Mouse (Mus musculus) heart, embryonic 12.5 days (tissue): ENCODE measurements around the gene Ube2dnl1. TPM values are rescaled to one million over a fixed set of nuclear protein-coding genes. Genes with fewer than 3 reads are reported as not detected.

Experiments
- ATAC-seq: fragments of 200-750 bp; cut with Nextera tagmentation; 2 replicates; pipeline ENCODE4 v1.8.0; 2017; ENCODE audit warnings: moderate TSS enrichment, moderate library complexity; ENCODE audit not compliant: insufficient number of reproducible peaks, low FRiP score
- H3K27ac ChIP-seq: fragments of 300-500 bp; sonication (generic); 2 replicates; pipeline ENCODE4 v1.5.1; 2016; ENCODE audit warnings: mild to moderate bottlenecking, moderate library complexity; ENCODE audit not compliant: poor library complexity, severe bottlenecking
- H3K27me3 ChIP-seq: fragments of 300-500 bp; sonication (generic); replicated peaks from 2 replicates; pipeline ENCODE4 v1.6.1; 2016; ENCODE audit warnings: mild to moderate bottlenecking, moderate library complexity
- H3K36me3 ChIP-seq: fragments of 300-500 bp; sonication (generic); 2 replicates; pipeline ENCODE4 v1.6.1; 2016; ENCODE audit warnings: mild to moderate bottlenecking, moderate library complexity
- H3K4me1 ChIP-seq: fragments of 300-500 bp; sonication (generic); replicated peaks from 2 replicates; pipeline ENCODE4 v1.6.1; 2016; ENCODE audit warnings: mild to moderate bottlenecking
- H3K4me2 ChIP-seq: fragments of 300-500 bp; sonication (generic); 2 replicates; pipeline ENCODE4 v1.6.1; 2016; ENCODE audit warnings: mild to moderate bottlenecking, moderate library complexity
- H3K4me3 ChIP-seq: fragments of 300-500 bp; sonication (generic); 2 replicates; pipeline ENCODE4 v1.5.1; 2016; ENCODE audit warnings: mild to moderate bottlenecking
- H3K9ac ChIP-seq: fragments of 300-500 bp; sonication (generic); 2 replicates; pipeline ENCODE4 v1.6.1; 2016; ENCODE audit warnings: mild to moderate bottlenecking, moderate library complexity
- H3K9me3 ChIP-seq: fragments of 300-500 bp; sonication (generic); replicated peaks from 2 replicates; pipeline ENCODE4 v1.6.1; 2016; ENCODE audit warnings: mild to moderate bottlenecking, moderate library complexity
- WGBS: fragments of 180-500 bp; shearing (Covaris S2); methylation state at CpG from one replicate; pipeline ENCODE4 v1.1.7; 2016; 5-methylcytosine and 5-hydroxymethylcytosine counted together
- polyA plus RNA-seq: library from polyadenylated mRNA; unstranded; fragments of >200 nt; fragmentation: Nextera tagmentation; extraction: Ambion mirVana; gene quantifications from 2 replicates; pipeline ENCODE4 v1.2.1, GENCODE M21; 2016

Ube2dnl1 gene
- not detected in 2 replicates for polyA plus RNA-seq

GRCm38 (mm10) chrX:114904712-114905111 is at the start of gene Ube2dnl1:
TSS of gene Ube2dnl1 (plus strand) at chrX:114905012.
- Histone ChIP-seq H3K4me2 (no peak within 1 kb of the TSS), H3K4me3 (no peak within 1 kb of the TSS), H3K4me1 (no peaks in the 10 kb centered on the region), H3K9me3 (no peaks in the 10 kb centered on the region), H3K9ac (no peak within 1 kb of the TSS), H3K27me3 (no peaks in the 10 kb centered on the region), H3K27ac (no peak within 1 kb of the TSS), H3K36me3 (no peaks in the 10 kb centered on the region)
- WGBS, result 82% methylated on average over 5 of the region's 5 CpGs
- ATAC-seq, result no peak

- Histone ChIP-seq H3K36me3 (no peaks in the 10 kb centered on the region), H3K4me2 (no peak overlapping the region), H3K27me3 (no peaks in the 10 kb centered on the region), H3K9me3 (no peaks in the 10 kb centered on the region), H3K9ac (no peak overlapping the region), H3K27ac (no peak overlapping the region), H3K4me3 (no peak overlapping the region), H3K4me1 (no peaks in the 10 kb centered on the region)
- ATAC-seq, result no peak
Measured at GRCm38 (mm10) chrX:114895489-114895888, 9.3 kb upstream of the Ube2dnl1 start.

- 89% methylated on average over 3 of the region's 3 CpGs for WGBS
- H3K36me3 ChIP-seq, result no peaks in the 10 kb centered on the region
- H3K27ac ChIP-seq, result no peak overlapping the region
- H3K9ac ChIP-seq, result no peak overlapping the region
- H3K27me3 ChIP-seq, result no peaks in the 10 kb centered on the region
- no peaks in the 10 kb centered on the region for H3K4me1 ChIP-seq
- no peaks in the 10 kb centered on the region for H3K9me3 ChIP-seq
- ATAC-seq, result no peak
- no peak overlapping the region for H3K4me3 ChIP-seq
- H3K4me2 ChIP-seq, result no peak overlapping the region
Measured at GRCm38 (mm10) chrX:114897506-114897905, 7.3 kb upstream of the Ube2dnl1 start.

- no peak for ATAC-seq
- Histone ChIP-seq H3K4me3 (no peak overlapping the region), H3K4me2 (no peak overlapping the region), H3K27ac (no peak overlapping the region), H3K27me3 (no peaks in the 10 kb centered on the region), H3K9me3 (no peaks in the 10 kb centered on the region), H3K36me3 (no peaks in the 10 kb centered on the region), H3K4me1 (no peaks in the 10 kb centered on the region), H3K9ac (no peak overlapping the region)
Measured at GRCm38 (mm10) chrX:114903391-114903790, 1.4 kb upstream of the Ube2dnl1 start.

GRCm38 (mm10) chrX:114907282-114907681 is 2.5 kb downstream of the Ube2dnl1 start, which contains the start of gene Ube2dnl2:
TSS of gene Ube2dnl2 (plus strand) at chrX:114907582.
- H3K4me3 ChIP-seq, result no peak within 1 kb of the TSS
- no peaks in the 10 kb centered on the region for H3K36me3 ChIP-seq

GRCm38 (mm10) chrX:114955066-114955465 is 50.3 kb downstream of the Ube2dnl1 start:
- no peak overlapping the region for H3K27ac ChIP-seq
- 9% methylated on average over 1 of the region's 1 CpGs for WGBS

More at GRCm38 (mm10) chrX:114907282-114907681, 2.5 kb downstream of the Ube2dnl1 start, which contains the start of gene Ube2dnl2:
- 28% methylated on average over 1 of the region's 1 CpGs for WGBS
- H3K4me1 ChIP-seq, result no peaks in the 10 kb centered on the region
- no peak within 1 kb of the TSS for H3K27ac ChIP-seq
- H3K9me3 ChIP-seq, result no peaks in the 10 kb centered on the region
- no peak within 1 kb of the TSS for H3K9ac ChIP-seq
- no peak for ATAC-seq
- no peaks in the 10 kb centered on the region for H3K27me3 ChIP-seq
- no peak within 1 kb of the TSS for H3K4me2 ChIP-seq

More at GRCm38 (mm10) chrX:114955066-114955465, 50.3 kb downstream of the Ube2dnl1 start:
- H3K36me3 ChIP-seq, result no peaks in the 10 kb centered on the region
- H3K27me3 ChIP-seq, result no peaks in the 10 kb centered on the region
- H3K9me3 ChIP-seq, result 0 out of 2 replicates have a peak, but pooled peaks cover 3% of the 10 kb centered on the region
- H3K4me1 ChIP-seq, result no peaks in the 10 kb centered on the region
- no peak overlapping the region for H3K4me3 ChIP-seq
- H3K9ac ChIP-seq, result no peak overlapping the region
- no peak overlapping the region for H3K4me2 ChIP-seq
- ATAC-seq, result no peak

Other genes with a start within 250 kb of the Ube2dnl1 start
- gene Ube2dnl2, start 2.6 kb downstream of the Ube2dnl1 start, polyA plus RNA-seq, result not detected in 2 replicates